Mouse (Mus musculus): ENCODE measurements around the gene Bcor. TPM values are rescaled to one million over a fixed set of nuclear protein-coding genes. Genes with fewer than 3 reads are reported as not detected.

Bcor gene
- total and polyA plus RNA-seq, 3 experiments = 11.2 to 22.4 (median 18.0) TPM

DNA sequence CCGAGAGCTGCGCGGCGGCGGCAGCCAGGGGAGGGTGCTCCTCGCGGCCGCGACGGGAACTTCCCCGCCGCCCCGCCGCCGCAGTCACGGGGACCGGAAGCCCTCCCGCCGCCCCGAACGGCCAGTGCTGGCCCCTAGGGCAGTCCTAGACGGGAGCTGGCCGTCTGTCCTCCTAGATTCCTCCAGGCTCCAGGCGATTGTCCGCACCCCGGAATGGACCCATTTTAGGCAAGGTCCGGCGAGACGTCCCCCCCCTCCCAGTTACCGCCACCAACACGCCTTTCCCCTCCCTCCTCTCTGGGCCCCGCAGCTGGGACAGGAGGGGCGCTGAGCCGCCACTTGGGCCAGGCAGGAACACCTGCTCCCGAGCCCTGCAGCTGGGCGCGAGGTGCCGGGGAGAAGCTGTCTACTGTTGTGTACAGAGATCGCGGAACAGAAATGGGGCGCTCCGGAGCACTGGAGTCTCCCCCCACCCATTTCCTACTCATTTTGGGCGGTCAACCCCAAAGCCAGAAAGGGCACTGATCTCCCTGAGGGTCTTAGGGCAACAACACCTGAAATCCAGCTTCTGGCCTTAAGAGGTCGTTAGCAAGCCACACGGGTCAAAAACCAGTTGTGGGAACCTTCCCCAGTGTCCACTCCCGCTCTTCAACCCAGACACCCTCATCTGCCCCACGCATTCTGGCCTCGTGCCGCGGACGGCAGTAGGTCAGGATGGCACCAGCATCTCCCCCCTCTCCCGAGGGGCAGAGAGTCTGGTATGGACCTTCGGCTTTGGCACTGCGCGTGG, 72.4 kb downstream of the Bcor start:
- no peaks in the 10 kb centered on the region for H3K36me3 ChIP-seq (ENCODE audit: control insufficient read depth, insufficient read depth, low read length)
- H3K4me1 ChIP-seq (ENCODE audit: control insufficient read depth, insufficient read depth, low read length) = peaks cover 4% of the 10 kb centered on the region

DNA sequence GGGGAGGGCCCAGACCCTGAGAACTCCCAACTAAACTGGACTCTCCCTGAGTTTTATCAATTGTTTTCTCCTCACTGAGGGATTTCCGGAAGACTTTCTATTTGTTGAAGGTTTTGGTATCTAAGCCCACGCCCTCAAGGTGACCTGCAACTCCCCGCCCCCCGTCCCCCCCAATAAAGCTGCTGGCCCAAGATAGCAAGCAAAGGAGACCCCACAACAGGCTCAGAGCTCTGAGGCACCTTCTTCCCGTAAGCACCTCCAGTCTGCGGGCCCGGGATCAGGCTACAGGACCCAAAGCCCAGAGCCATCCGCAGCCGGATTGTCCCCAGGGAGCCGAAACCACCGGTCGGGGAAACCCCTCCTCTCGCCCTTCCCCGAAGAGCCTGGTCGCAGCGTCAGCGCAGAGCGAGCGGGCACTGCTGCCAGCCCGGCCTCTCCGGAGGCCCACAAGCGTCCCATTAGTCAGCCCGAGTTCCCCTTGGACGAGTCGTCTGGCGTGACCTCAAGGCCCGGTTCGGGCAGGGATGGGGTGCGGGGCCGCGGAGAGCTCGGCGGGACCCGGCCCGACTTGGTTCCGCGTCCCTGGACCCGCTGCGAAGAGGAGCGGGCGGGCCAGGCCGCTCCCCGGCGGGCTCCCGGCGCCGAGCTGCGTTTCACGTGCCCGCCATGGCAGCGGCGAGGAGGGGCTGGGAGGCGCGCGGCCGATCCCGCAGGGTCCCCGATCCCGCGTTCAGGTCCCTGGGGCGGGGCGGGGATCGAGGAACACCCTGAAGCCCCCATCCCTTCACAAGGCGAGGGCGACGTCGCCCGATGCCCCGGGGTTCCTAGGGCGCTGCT, 73.3 kb downstream of the Bcor start:
- no peaks in the 10 kb centered on the region for H3K27me3 ChIP-seq (ENCODE audit: control insufficient read depth, insufficient read depth, low read length)
- intact Hi-C loops (cut with DNase I) = loop anchor here (2.0 to 10.0 kb wide), 3 partner anchors 164 to 422 kb away; no protein-coding TSS in a partner anchor
- WGBS = 6% methylated on average over 43 of the region's 70 CpGs

More for the DNA sequence above, 72.4 kb downstream of the Bcor start:
- peak overlapping the region; percentile 96 for H3K27ac ChIP-seq
- H3K9ac ChIP-seq (ENCODE audit: low read depth, low read length) = peak overlapping the region; percentile 84
- WGBS = 2% methylated on average over 43 of the region's 55 CpGs
- H3K27me3 ChIP-seq (ENCODE audit: control insufficient read depth, insufficient read depth, low read length) = no peaks in the 10 kb centered on the region
- intact Hi-C loops (cut with DNase I) = loop anchor here (2.0 to 10.0 kb wide), 4 partner anchors 81 to 423 kb away; no protein-coding TSS in a partner anchor
- peak; percentile 82 to 83 for DNase-seq
- H3K4me3 ChIP-seq = peak overlapping the region; percentile 67
- no peaks in the 10 kb centered on the region for H3K79me2 ChIP-seq (replicated peaks; ENCODE audit: control insufficient read depth, insufficient read depth, low read length)
- TF ChIP-seq CTCF (IDR thresholded peaks at IDR 0.05) = peak; percentile 69
- no peak; the same call in 1 of the 2 replicates for TF ChIP-seq POLR2A (IDR thresholded peaks at IDR 0.05; ENCODE audit: insufficient read depth, low read depth, low read length)

DNA sequence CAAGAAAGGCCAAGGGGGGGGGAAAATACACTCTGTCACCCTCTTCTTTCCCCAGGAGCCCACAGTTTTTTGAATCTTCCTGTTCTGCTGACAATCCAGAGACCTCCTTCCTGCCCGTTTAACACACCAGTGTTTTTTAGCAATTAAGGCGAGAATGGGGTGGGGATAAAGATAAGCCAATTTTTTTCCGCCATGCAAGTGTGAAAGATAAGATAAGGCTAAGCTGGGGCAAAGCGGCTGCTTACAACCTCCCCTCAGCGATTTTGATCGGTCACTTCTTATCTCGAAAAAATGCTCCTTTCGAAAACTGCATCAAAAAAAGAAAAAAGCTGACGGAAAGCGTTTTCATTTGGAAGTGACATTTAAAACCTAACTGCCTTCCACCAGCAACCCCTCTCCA, 74.2 kb downstream of the Bcor start:
- Histone ChIP-seq H3K27ac (no peak overlapping the region), H3K4me3 (no peak overlapping the region), H3K36me3 (ENCODE audit: control insufficient read depth, insufficient read depth, low read length) (no peaks in the 10 kb centered on the region), H3K79me2 (replicated peaks; ENCODE audit: control insufficient read depth, insufficient read depth, low read length) (no peaks in the 10 kb centered on the region), H3K27me3 (ENCODE audit: control insufficient read depth, insufficient read depth, low read length) (no peaks in the 10 kb centered on the region), H3K9ac (ENCODE audit: low read depth, low read length) (no peak overlapping the region), H3K4me1 (ENCODE audit: control insufficient read depth, insufficient read depth, low read length) (peaks cover 4% of the 10 kb centered on the region)
- WGBS = 55% methylated on average over 10 of the region's 10 CpGs
- no peak for TF ChIP-seq EP300 (IDR thresholded peaks at IDR 0.05; ENCODE audit: insufficient read depth, low read depth, low read length)
- no peak for TF ChIP-seq CTCF (IDR thresholded peaks at IDR 0.05)
- no peak for TF ChIP-seq POLR2A (IDR thresholded peaks at IDR 0.05; ENCODE audit: insufficient read depth, low read depth, low read length)
- intact Hi-C loops (cut with DNase I) = loop anchor here (2.0 to 10.0 kb wide), 3 partner anchors 165 to 421 kb away; no protein-coding TSS in a partner anchor
- no peak for DNase-seq

More for the DNA sequence above, 73.3 kb downstream of the Bcor start:
- peak overlapping the region; percentile 67 for H3K4me3 ChIP-seq
- H3K79me2 ChIP-seq (replicated peaks; ENCODE audit: control insufficient read depth, insufficient read depth, low read length) = no peaks in the 10 kb centered on the region
- peak; percentile 70 to 71 for DNase-seq
- H3K4me1 ChIP-seq (ENCODE audit: control insufficient read depth, insufficient read depth, low read length) = peaks cover 4% of the 10 kb centered on the region
- no peaks in the 10 kb centered on the region for H3K36me3 ChIP-seq (ENCODE audit: control insufficient read depth, insufficient read depth, low read length)
- H3K27ac ChIP-seq = peak overlapping the region; percentile 96
- H3K9ac ChIP-seq (ENCODE audit: low read depth, low read length) = peak overlapping the region; percentile 84
- TF ChIP-seq POLR2A (IDR thresholded peaks at IDR 0.05; ENCODE audit: insufficient read depth, low read depth, low read length) (no peak), EP300 (IDR thresholded peaks at IDR 0.05; ENCODE audit: insufficient read depth, low read depth, low read length) (no peak), CTCF (IDR thresholded peaks at IDR 0.05) (no peak)

DNA sequence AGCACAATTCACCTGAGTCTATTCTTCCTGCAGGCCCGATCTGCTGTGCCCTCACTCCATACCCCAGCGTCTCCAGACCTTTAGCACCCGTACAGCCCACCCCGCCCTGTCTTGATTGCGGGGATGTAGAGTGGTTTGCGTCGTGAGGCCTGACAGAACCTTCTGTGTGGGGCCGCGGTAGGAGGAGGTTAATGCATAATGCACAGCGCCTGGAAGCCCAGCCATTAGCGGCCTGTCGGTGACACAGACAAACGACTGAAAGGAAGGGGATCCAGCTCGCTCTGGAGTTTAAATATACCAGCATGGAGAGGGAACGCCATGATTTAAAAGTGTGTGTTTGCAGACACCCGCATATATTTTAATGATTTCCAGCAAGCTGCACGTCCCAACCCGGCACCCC, 74.9 kb downstream of the Bcor start:
- H3K4me1 ChIP-seq (ENCODE audit: control insufficient read depth, insufficient read depth, low read length) = peaks cover 3% of the 10 kb centered on the region
- no peak overlapping the region for H3K27ac ChIP-seq
- intact Hi-C loops (cut with DNase I) = loop anchor here (10.0 kb wide), 2 partner anchors 280 to 420 kb away; no protein-coding TSS in a partner anchor
- no peak for DNase-seq
- no peaks in the 10 kb centered on the region for H3K79me2 ChIP-seq (replicated peaks; ENCODE audit: control insufficient read depth, insufficient read depth, low read length)
- H3K36me3 ChIP-seq (ENCODE audit: control insufficient read depth, insufficient read depth, low read length) = no peaks in the 10 kb centered on the region
- H3K9ac ChIP-seq (ENCODE audit: low read depth, low read length) = no peak overlapping the region
- no peak overlapping the region for H3K4me3 ChIP-seq
- WGBS = 60% methylated on average over 18 of the region's 18 CpGs
- H3K27me3 ChIP-seq (ENCODE audit: control insufficient read depth, insufficient read depth, low read length) = no peaks in the 10 kb centered on the region
- no peak for TF ChIP-seq POLR2A (IDR thresholded peaks at IDR 0.05; ENCODE audit: insufficient read depth, low read depth, low read length)
- TF ChIP-seq EP300 (IDR thresholded peaks at IDR 0.05; ENCODE audit: insufficient read depth, low read depth, low read length) = no peak
- TF ChIP-seq CTCF (IDR thresholded peaks at IDR 0.05) = no peak

DNA sequence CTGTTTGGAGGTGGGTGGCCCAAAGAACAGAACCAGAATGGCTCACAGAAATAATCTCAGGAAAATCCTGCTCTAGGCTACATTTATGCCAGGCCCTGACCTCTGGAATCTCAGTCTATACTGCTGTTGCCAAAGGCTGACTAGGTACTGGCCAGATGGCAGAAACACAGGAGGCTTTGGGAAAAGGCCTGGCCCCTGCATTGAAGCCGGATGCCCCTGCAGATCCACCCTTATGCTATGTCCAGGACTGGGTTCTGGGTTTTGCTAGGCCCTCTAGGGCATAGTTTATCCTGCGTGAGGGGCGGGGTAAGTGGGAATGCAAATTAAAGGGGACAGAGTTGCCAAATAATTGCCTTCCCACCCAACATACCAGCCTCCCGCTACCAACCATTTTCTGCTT, 75.5 kb downstream of the Bcor start:
- H3K27me3 ChIP-seq (ENCODE audit: control insufficient read depth, insufficient read depth, low read length) = no peaks in the 10 kb centered on the region
- peaks cover 3% of the 10 kb centered on the region for H3K4me1 ChIP-seq (ENCODE audit: control insufficient read depth, insufficient read depth, low read length)

More for the DNA sequence above, 75.5 kb downstream of the Bcor start:
- no peak overlapping the region for H3K4me3 ChIP-seq
- 63% methylated on average over 4 of the region's 4 CpGs for WGBS
- no peak overlapping the region for H3K27ac ChIP-seq
- TF ChIP-seq EP300 (IDR thresholded peaks at IDR 0.05; ENCODE audit: insufficient read depth, low read depth, low read length) (no peak), POLR2A (IDR thresholded peaks at IDR 0.05; ENCODE audit: insufficient read depth, low read depth, low read length) (no peak), CTCF (IDR thresholded peaks at IDR 0.05) (no peak)
- H3K9ac ChIP-seq (ENCODE audit: low read depth, low read length) = no peak overlapping the region
- no peak for DNase-seq
- no peaks in the 10 kb centered on the region for H3K36me3 ChIP-seq (ENCODE audit: control insufficient read depth, insufficient read depth, low read length)
- H3K79me2 ChIP-seq (replicated peaks; ENCODE audit: control insufficient read depth, insufficient read depth, low read length) = no peaks in the 10 kb centered on the region
- intact Hi-C loops (cut with DNase I) = loop anchor here (10.0 kb wide), 2 partner anchors 280 to 420 kb away; no protein-coding TSS in a partner anchor

Data from heart, adult 2 months (tissue).